Mouse (Mus musculus) intestine, embryonic 16.5 days (tissue): ENCODE results near the gene Garem2. TPM values are rescaled to one million over a fixed set of nuclear protein-coding genes. Genes with fewer than 3 reads are reported as not detected.

Source experiments
- ATAC-seq: fragments of 200-750 bp; cut with Nextera tagmentation; 2 replicates; pipeline ENCODE4 v1.8.0; 2017; ENCODE audit warnings: moderate TSS enrichment, moderate library complexity
- H3K27ac ChIP-seq: fragments of 300-500 bp; sonication (generic); 2 replicates; pipeline ENCODE4 v1.5.1; 2014; ENCODE audit warnings: mild to moderate bottlenecking, low read length
- H3K27me3 ChIP-seq: fragments of 300-500 bp; sonication (generic); replicated peaks from 2 replicates; pipeline ENCODE4 v1.6.1; 2014; ENCODE audit warnings: low read length, control low read depth, mixed read lengths; ENCODE audit not compliant: control insufficient read depth, insufficient read depth
- H3K36me3 ChIP-seq: fragments of 300-500 bp; sonication (generic); 2 replicates; pipeline ENCODE4 v1.6.1; 2014; ENCODE audit warnings: low read length, control low read depth; ENCODE audit not compliant: control insufficient read depth, insufficient read depth
- H3K4me1 ChIP-seq: fragments of 300-500 bp; sonication (generic); 2 replicates; pipeline ENCODE4 v1.6.1; 2014; ENCODE audit warnings: low read length, control low read depth, mixed read lengths; ENCODE audit not compliant: control insufficient read depth, insufficient read depth
- H3K4me2 ChIP-seq: fragments of 300-500 bp; sonication (generic); 2 replicates; pipeline ENCODE4 v1.6.1; 2014; ENCODE audit warnings: low read depth, low read length, control low read depth
- H3K4me3 ChIP-seq: fragments of 300-500 bp; sonication (generic); 2 replicates; pipeline ENCODE4 v1.5.1; 2014; ENCODE audit warnings: mild to moderate bottlenecking, low read length
- H3K9ac ChIP-seq: fragments of 300-500 bp; sonication (generic); 2 replicates; pipeline ENCODE4 v1.6.1; 2014; ENCODE audit warnings: low read depth, low read length
- H3K9me3 ChIP-seq: fragments of 300-500 bp; sonication (generic); 2 replicates; pipeline ENCODE4 v1.6.1; 2016; ENCODE audit warnings: low read length, control low read depth; ENCODE audit not compliant: control insufficient read depth
- WGBS: fragments of 180-500 bp; shearing (Covaris S2); extraction: QIAGEN DNeasy Blood & Tissue Kit; methylation state at CpG from one replicate; pipeline ENCODE4 v1.1.7; 2014; 5-methylcytosine and 5-hydroxymethylcytosine counted together
- polyA plus RNA-seq: library from polyadenylated mRNA; unstranded; fragments of >200 nt; fragmentation: Nextera tagmentation; extraction: Ambion mirVana; gene quantifications from 2 replicates; pipeline ENCODE4 v1.2.1, GENCODE M21; 2015

Garem2 gene
- polyA plus RNA-seq, 1 experiment from 2014 or later = 0.56 TPM

GRCm38 (mm10) chr5:30119163-30119562 is 14.2 kb downstream of the Garem2 start:
- ATAC-seq = no peak
- no peak overlapping the region for H3K4me3 ChIP-seq
- H3K27ac ChIP-seq = 0 out of 2 replicates have a peak overlapping the region, but pooled peaks have one; percentile 13
- 74% methylated on average over 6 of the region's 6 CpGs for WGBS
- H3K9me3 ChIP-seq = no peaks in the 10 kb centered on the region
- H3K9ac ChIP-seq = no peak overlapping the region
- peaks cover 11% of the 10 kb centered on the region for H3K4me1 ChIP-seq
- no peaks in the 10 kb centered on the region for H3K27me3 ChIP-seq
- H3K36me3 ChIP-seq = peaks cover 19% of the 10 kb centered on the region
- H3K4me2 ChIP-seq = no peak overlapping the region

- Histone ChIP-seq H3K4me1 (peaks cover 9% of the 10 kb centered on the region), H3K9ac (no peak overlapping the region), H3K4me2 (no peak overlapping the region), H3K36me3 (peaks cover 26% of the 10 kb centered on the region), H3K27ac (0 out of 2 replicates have a peak overlapping the region, but pooled peaks have one; percentile 17), H3K27me3 (no peaks in the 10 kb centered on the region), H3K4me3 (no peak overlapping the region), H3K9me3 (no peaks in the 10 kb centered on the region)
- ATAC-seq = peak; percentile 89
- WGBS = 81% methylated on average over 7 of the region's 7 CpGs
Observed at GRCm38 (mm10) chr5:30120106-30120505, 15.1 kb downstream of the Garem2 start.

- H3K9me3 ChIP-seq = no peaks in the 10 kb centered on the region
- H3K27ac ChIP-seq = no peak overlapping the region
- H3K27me3 ChIP-seq = no peaks in the 10 kb centered on the region
- H3K4me2 ChIP-seq = no peak overlapping the region
- WGBS = 93% methylated on average over 6 of the region's 6 CpGs
- H3K4me3 ChIP-seq = no peak overlapping the region
- no peak overlapping the region for H3K9ac ChIP-seq
- no peak for ATAC-seq
- peaks cover 31% of the 10 kb centered on the region for H3K36me3 ChIP-seq
- H3K4me1 ChIP-seq = peaks cover 9% of the 10 kb centered on the region
Observed at GRCm38 (mm10) chr5:30122481-30122880, 17.5 kb downstream of the Garem2 start.

GRCm38 (mm10) chr5:30125587-30125986 is 20.6 kb downstream of the Garem2 start:
- WGBS = 41% methylated on average over 5 of the region's 5 CpGs
- no peak overlapping the region for H3K4me2 ChIP-seq
- no peak overlapping the region for H3K4me3 ChIP-seq
- no peak for ATAC-seq
- peaks cover 46% of the 10 kb centered on the region for H3K36me3 ChIP-seq
- H3K27ac ChIP-seq = no peak overlapping the region
- H3K9me3 ChIP-seq = no peaks in the 10 kb centered on the region
- H3K4me1 ChIP-seq = no peaks in the 10 kb centered on the region
- no peaks in the 10 kb centered on the region for H3K27me3 ChIP-seq
- no peak overlapping the region for H3K9ac ChIP-seq

- no peaks in the 10 kb centered on the region for H3K9me3 ChIP-seq
- no peak overlapping the region for H3K27ac ChIP-seq
- no peak for ATAC-seq
- no peaks in the 10 kb centered on the region for H3K4me1 ChIP-seq
- no peak overlapping the region for H3K4me2 ChIP-seq
- no peak overlapping the region for H3K4me3 ChIP-seq
- peaks cover 40% of the 10 kb centered on the region for H3K36me3 ChIP-seq
- H3K9ac ChIP-seq = no peak overlapping the region
- 88% methylated on average over 7 of the region's 7 CpGs for WGBS
- H3K27me3 ChIP-seq = no peaks in the 10 kb centered on the region
Observed at GRCm38 (mm10) chr5:30126756-30127155, 21.8 kb downstream of the Garem2 start.

- Histone ChIP-seq H3K27me3 (no peaks in the 10 kb centered on the region), H3K4me3 (no peak overlapping the region), H3K9ac (no peak overlapping the region), H3K36me3 (peaks cover 38% of the 10 kb centered on the region), H3K4me1 (no peaks in the 10 kb centered on the region), H3K4me2 (no peak overlapping the region), H3K27ac (no peak overlapping the region), H3K9me3 (no peaks in the 10 kb centered on the region)
- no peak for ATAC-seq
- WGBS = 94% methylated on average over 13 of the region's 13 CpGs
Observed at GRCm38 (mm10) chr5:30127921-30128597, 23.1 kb downstream of the Garem2 start.

- no peaks in the 10 kb centered on the region for H3K4me1 ChIP-seq
- no peaks in the 10 kb centered on the region for H3K27me3 ChIP-seq
- H3K27ac ChIP-seq = no peak overlapping the region
- no peak for ATAC-seq
- no peak overlapping the region for H3K4me3 ChIP-seq
- 94% methylated on average over 6 of the region's 6 CpGs for WGBS
- no peak overlapping the region for H3K9ac ChIP-seq
- no peaks in the 10 kb centered on the region for H3K9me3 ChIP-seq
- H3K4me2 ChIP-seq = no peak overlapping the region
- H3K36me3 ChIP-seq = peaks cover 33% of the 10 kb centered on the region
Observed at GRCm38 (mm10) chr5:30128680-30129079, 23.7 kb downstream of the Garem2 start.

GRCm38 (mm10) chr5:30131246-30131645 is 26.3 kb downstream of the Garem2 start:
- H3K4me3 ChIP-seq = no peak overlapping the region
- no peak for ATAC-seq
- peaks cover 26% of the 10 kb centered on the region for H3K36me3 ChIP-seq
- no peak overlapping the region for H3K27ac ChIP-seq
- no peaks in the 10 kb centered on the region for H3K27me3 ChIP-seq
- H3K9ac ChIP-seq = no peak overlapping the region
- H3K4me1 ChIP-seq = no peaks in the 10 kb centered on the region
- H3K4me2 ChIP-seq = no peak overlapping the region
- 93% methylated on average over 4 of the region's 4 CpGs for WGBS
- no peaks in the 10 kb centered on the region for H3K9me3 ChIP-seq

GRCm38 (mm10) chr5:30132173-30132572 is 27.2 kb downstream of the Garem2 start:
- no peaks in the 10 kb centered on the region for H3K4me1 ChIP-seq
- H3K9me3 ChIP-seq = no peaks in the 10 kb centered on the region
- ATAC-seq = no peak
- H3K27ac ChIP-seq = no peak overlapping the region
- H3K4me3 ChIP-seq = no peak overlapping the region
- peaks cover 23% of the 10 kb centered on the region for H3K36me3 ChIP-seq
- 95% methylated on average over 2 of the region's 2 CpGs for WGBS
- H3K27me3 ChIP-seq = no peaks in the 10 kb centered on the region
- no peak overlapping the region for H3K9ac ChIP-seq
- no peak overlapping the region for H3K4me2 ChIP-seq
